Mouse (Mus musculus): ENCODE data around the gene Morf4l1.
"Not testable (repeated sequence)": the region's sequence is repeated elsewhere in the genome, so short reads cannot be mapped to it uniquely, and the experiment has no call there.

The Morf4l1 gene

GRCm38 (mm10) chr9:90055409-90055808, 59.2 kb downstream of the Morf4l1 start:
- POLR2A ChIA-PET = interaction anchor here in 1 of 4 experiments (1.3 to 1.7 kb wide), 2 partner anchors 12 to 59 kb away, joined by 3 to 6 read pairs; partner anchors contain the start of gene Morf4l1

DNA sequence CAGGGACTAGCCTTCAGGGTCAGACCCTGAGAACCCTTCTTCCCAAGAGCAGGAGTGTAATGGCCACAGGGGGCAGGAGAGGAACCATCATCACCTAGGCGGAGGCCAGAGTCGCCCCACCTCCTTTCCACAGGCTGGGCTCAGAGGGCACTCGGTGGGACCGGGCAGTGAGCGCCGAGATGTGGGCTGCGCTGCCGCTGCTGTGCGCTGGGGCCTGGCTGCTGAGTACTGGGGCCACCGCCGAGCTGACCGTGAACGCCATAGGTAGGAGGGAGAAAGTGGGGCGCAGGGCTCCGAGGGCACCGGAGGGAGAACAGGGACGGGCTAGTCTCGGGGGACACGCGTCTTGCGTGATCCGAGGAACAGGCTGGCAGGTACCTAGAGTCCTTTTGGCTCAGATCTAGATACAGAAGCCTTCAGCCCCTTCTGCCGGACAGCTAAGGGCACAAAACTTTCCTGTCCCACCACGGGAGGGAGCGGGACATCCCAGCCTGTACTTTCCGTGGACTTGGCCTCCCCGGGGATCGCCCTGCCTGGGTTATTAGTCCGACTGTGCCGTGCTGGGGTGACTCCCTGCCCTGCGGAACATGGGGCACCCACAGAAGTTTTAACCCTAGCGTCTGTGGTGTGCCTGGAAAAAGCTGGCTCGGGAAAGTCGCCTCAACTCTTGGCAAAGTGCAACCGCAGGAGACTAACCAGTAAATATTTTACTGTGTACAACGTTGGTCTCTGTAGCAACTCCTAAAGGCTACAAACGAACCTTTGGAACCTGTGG, 60.0 kb downstream of the Morf4l1 start:
- CTCF ChIA-PET = interaction anchor here in 2 of 4 experiments (1.1 to 1.5 kb wide), 2 partner anchors 81 to 261 kb away, joined by 3 read pairs; no protein-coding TSS in a partner anchor
- POLR2A ChIA-PET = interaction anchor here in 3 of 4 experiments (0.6 to 1.7 kb wide), 7 partner anchors 10 to 107 kb away, joined by 3 to 10 read pairs (median 3); partner anchors contain the start of gene Morf4l1 (in 1 of the 3)

More at GRCm38 (mm10) chr9:90055409-90055808, 59.2 kb downstream of the Morf4l1 start:
- CTCF ChIA-PET = interaction anchor here in 1 of 4 experiments (1.5 kb wide), 1 partner anchor 81 kb away, joined by 3 read pairs; no protein-coding TSS in a partner anchor

- CTCF ChIA-PET = interaction anchor here in 2 of 4 experiments (1.1 to 1.5 kb wide), 2 partner anchors 82 to 261 kb away, joined by 3 read pairs; no protein-coding TSS in a partner anchor
- POLR2A ChIA-PET = interaction anchor here in 2 of 4 experiments (0.6 to 1.7 kb wide), 4 partner anchors 9 to 60 kb away, joined by 3 to 6 read pairs (median 3); partner anchors contain the start of gene Morf4l1 (in 1 of the 2)
These were observed 60.7 kb downstream of the Morf4l1 start, which contains the start of gene Ctsh for GRCm38 (mm10) chr9:90053852-90054251. Gene Ctsh, plus strand, starts transcription at chr9:90054152.

GRCm38 (mm10) chr9:90047937-90048627, 66.5 kb downstream of the Morf4l1 start:
- ChIA-PET POLR2A (interaction anchor here in 3 of 4 experiments (0.6 to 0.7 kb wide), 3 partner anchors 35 to 343 kb away, joined by 3 to 4 read pairs (median 3); partner anchors contain the start of gene Tmed3 (in 1 of the 3)), CTCF (no interaction called here)

GRCm38 (mm10) chr9:90045191-90045590, 69.4 kb downstream of the Morf4l1 start:
- POLR2A ChIA-PET = interaction anchor here in 1 of 4 experiments (1.4 kb wide), 1 partner anchor 9 kb away, joined by 3 read pairs; the partner anchor contains the start of gene Ctsh

GRCm38 (mm10) chr9:90042906-90043305, 71.7 kb downstream of the Morf4l1 start:
- CTCF ChIA-PET = not testable (repeated sequence)
- POLR2A ChIA-PET = interaction anchor here in 2 of 4 experiments (0.6 to 1.5 kb wide), 3 partner anchors 11 to 120 kb away, joined by 3 read pairs; partner anchors contain the start of genes Adamts7 (in 1 of the 2), Ctsh (in 1 of the 2) and Morf4l1 (in 1 of the 2)

More at GRCm38 (mm10) chr9:90045191-90045590, 69.4 kb downstream of the Morf4l1 start:
- CTCF ChIA-PET = no interaction called here

Measured in embryonic stem cell, embryonic (primary cell).